Mouse (Mus musculus) hematopoietic multipotent progenitor cell, adult 10-12 weeks (in vitro differentiated cells): ENCODE data around the gene Olfr656. TPM values are rescaled to one million over a fixed set of nuclear protein-coding genes. Genes with fewer than 3 reads are reported as not detected.

Experiments
- polyA plus RNA-seq: library from polyadenylated mRNA; stranded (reverse); fragments of >175 nt; gene quantifications from 2 replicates; pipeline ENCODE4 v1.2.3, GENCODE M21; 2012; ENCODE audit warnings: low replicate concordance

Gene Olfr656
- not detected in 2 replicates for polyA plus RNA-seq

DNA sequence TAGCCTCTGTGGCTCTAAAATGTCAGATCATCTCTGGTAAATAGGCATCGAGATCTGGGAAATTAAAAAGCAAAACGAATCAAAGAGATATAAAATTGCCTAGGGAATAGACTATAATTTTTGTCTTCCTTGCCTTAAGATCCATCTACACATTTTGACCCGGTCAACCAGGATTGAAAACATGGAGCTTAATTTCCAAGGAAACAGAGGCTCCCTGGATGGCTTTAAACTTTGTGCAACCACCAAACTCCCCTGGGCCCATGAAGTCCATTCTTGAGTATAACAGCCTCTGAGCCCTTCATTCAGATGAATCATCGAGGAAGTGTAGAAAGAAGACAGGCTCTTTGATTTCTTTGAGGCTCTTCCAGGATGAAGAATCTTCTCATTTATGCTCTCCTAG is at the start of gene Olfr656:
TSS of gene Olfr656 (plus strand) at position 301 of the 400 bp plus-strand sequence.

GRCm38 (mm10) chr7:104577014-104577413 is 36.7 kb upstream of the Olfr656 start, which contains the start of gene Olfr653:
TSS of gene Olfr653 (plus strand) at chr7:104577314.

DNA sequence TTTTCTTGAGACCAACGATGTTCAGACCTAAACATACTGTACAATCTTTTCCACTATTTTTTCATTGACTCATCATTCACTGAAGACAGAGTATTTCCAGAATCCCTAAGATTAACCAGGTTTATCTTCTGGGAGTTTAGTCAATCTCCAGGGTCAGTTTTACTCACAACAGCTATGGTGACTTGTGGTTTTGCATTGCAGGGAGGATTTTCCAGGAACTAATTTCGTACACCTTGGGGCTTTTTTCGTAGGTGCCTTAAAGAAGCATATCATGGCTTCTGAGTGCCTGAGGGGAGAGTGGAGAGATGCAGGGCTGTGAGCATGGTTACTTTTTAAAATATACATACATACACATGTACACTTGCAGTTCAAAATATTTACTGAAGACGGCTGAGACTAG is 27.0 kb upstream of the Olfr656 start, which contains the start of gene Olfr654:
TSS of gene Olfr654 (plus strand) at position 301 of the 400 bp plus-strand sequence.

GRCm38 (mm10) chr7:104601679-104602078 is 12.1 kb upstream of the Olfr656 start, which contains the start of gene Olfr655:
TSS of gene Olfr655 (minus strand) at chr7:104601779.

DNA sequence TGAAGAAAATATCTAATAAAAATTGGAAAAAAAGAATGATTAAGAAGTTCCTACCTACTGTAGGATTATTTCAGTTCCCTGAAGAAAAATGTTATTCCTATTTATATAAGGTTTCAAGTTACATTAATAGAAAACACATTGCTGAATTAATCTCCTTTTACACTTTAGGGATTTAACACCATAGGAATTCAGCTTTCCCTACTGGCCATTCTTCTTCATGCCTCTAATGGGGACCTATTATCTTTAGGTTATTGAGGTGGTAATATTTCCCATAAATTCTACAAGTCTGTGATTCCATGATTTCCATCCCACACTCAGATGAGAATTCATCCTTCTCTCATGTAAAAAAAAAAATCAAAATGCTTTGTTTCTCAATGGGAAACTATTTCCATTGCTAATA is 10.7 kb downstream of the Olfr656 start, which contains the start of gene Olfr657:
TSS of gene Olfr657 (plus strand) at position 301 of the 400 bp plus-strand sequence.

GRCm38 (mm10) chr7:104646841-104647482 is 33.2 kb downstream of the Olfr656 start, which contains the start of gene Olfr658:
TSS of gene Olfr658 (minus strand) at chr7:104647305.

DNA sequence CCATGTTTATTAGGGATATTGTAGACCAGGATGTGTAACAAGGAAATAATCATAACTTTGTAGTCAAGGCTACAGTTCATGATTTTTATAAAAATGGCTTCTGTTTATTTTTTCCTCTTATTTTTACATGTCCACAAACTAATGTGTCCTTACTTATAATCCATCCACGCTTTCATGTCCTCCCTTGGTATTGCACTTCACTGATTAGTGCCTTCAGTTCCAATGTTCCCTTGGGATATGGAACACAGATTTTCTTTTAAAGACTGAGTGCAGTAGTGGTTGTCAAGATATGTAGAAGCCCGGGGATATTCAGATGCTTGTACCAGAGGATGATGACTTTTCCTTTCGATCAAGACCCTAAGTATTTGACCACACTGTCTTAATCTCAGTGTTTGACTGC is 52.7 kb downstream of the Olfr656 start, which contains the start of gene Olfr659:
TSS of gene Olfr659 (plus strand) at position 301 of the 400 bp plus-strand sequence.

Other genes with a start within 250 kb of the Olfr656 start
- gene Trim30b, start 244.1 kb upstream of the Olfr656 start, polyA plus RNA-seq: 0.52 and 0.56 TPM in 2 replicates
- 0.10 and 0.26 TPM in 2 replicates for gene Trim30c, start 213.1 kb upstream of the Olfr656 start, polyA plus RNA-seq
- 7.1 and 19.8 TPM in 2 replicates for gene Trim30a, start 148.8 kb upstream of the Olfr656 start, polyA plus RNA-seq
- 0.07 and 0.16 TPM in 2 replicates for gene Trim30d, start 106.1 kb upstream of the Olfr656 start, polyA plus RNA-seq
- gene Olfr651, start 63.8 kb upstream of the Olfr656 start, polyA plus RNA-seq: not detected in 2 replicates
- not detected in 2 replicates for gene Olfr652, start 53.1 kb upstream of the Olfr656 start, polyA plus RNA-seq
- not detected in 2 replicates for gene Olfr653, start 36.6 kb upstream of the Olfr656 start, polyA plus RNA-seq
- not detected in 2 replicates for gene Olfr654, start 26.9 kb upstream of the Olfr656 start, polyA plus RNA-seq
- gene Olfr655, start 12.2 kb upstream of the Olfr656 start, polyA plus RNA-seq: not detected in 2 replicates
- gene Olfr657, start 10.8 kb downstream of the Olfr656 start, polyA plus RNA-seq: not detected in 2 replicates
- gene Olfr658, start 33.4 kb downstream of the Olfr656 start, polyA plus RNA-seq: 0.04 TPM in 1 of 2 replicates, not detected in the other
- not detected in 2 replicates for gene Olfr659, start 52.8 kb downstream of the Olfr656 start, polyA plus RNA-seq
- gene Olfr661, start 72.5 kb downstream of the Olfr656 start, polyA plus RNA-seq: not detected in 2 replicates
- not detected in 2 replicates for gene Usp17le, start 163.5 kb downstream of the Olfr656 start, polyA plus RNA-seq
- gene Usp17lb, start 228.6 kb downstream of the Olfr656 start, polyA plus RNA-seq: not detected in 2 replicates
- gene Usp17la, start 243.1 kb downstream of the Olfr656 start, polyA plus RNA-seq: not detected in 2 replicates